Mouse (Mus musculus) embryonic facial prominence, embryonic 15.5 days (tissue): ENCODE measurements around the gene Cops9. TPM values are rescaled to one million over a fixed set of nuclear protein-coding genes. Genes with fewer than 3 reads are reported as not detected.
A peak's percentile ranks its signal among the peaks of the same experiment; 100 is the strongest.

Source experiments
- ATAC-seq: fragments of 200-750 bp; cut with Nextera tagmentation; 2 replicates; pipeline ENCODE4 v1.8.0; 2017; ENCODE audit warnings: low read depth, moderate TSS enrichment; ENCODE audit not compliant: insufficient number of reproducible peaks, low FRiP score, low TSS enrichment
- H3K27ac ChIP-seq: fragments of 300-500 bp; sonication (generic); replicated peaks from 2 replicates; pipeline ENCODE4 v1.5.1; 2015; ENCODE audit warnings: mild to moderate bottlenecking, inconsistent platforms
- H3K27me3 ChIP-seq: fragments of 300-500 bp; sonication (generic); 2 replicates; pipeline ENCODE4 v1.6.1; 2015; ENCODE audit warnings: inconsistent platforms
- H3K36me3 ChIP-seq: fragments of 300-500 bp; sonication (generic); 2 replicates; pipeline ENCODE4 v1.6.1; 2015; ENCODE audit warnings: mild to moderate bottlenecking, inconsistent platforms
- H3K4me1 ChIP-seq: fragments of 300-500 bp; sonication (generic); 2 replicates; pipeline ENCODE4 v1.6.1; 2015; ENCODE audit warnings: inconsistent platforms
- H3K4me2 ChIP-seq: fragments of 300-500 bp; sonication (generic); replicated peaks from 2 replicates; pipeline ENCODE4 v1.6.1; 2015; ENCODE audit warnings: mild to moderate bottlenecking, inconsistent platforms
- H3K4me3 ChIP-seq: fragments of 300-500 bp; sonication (generic); replicated peaks from 2 replicates; pipeline ENCODE4 v1.5.1; 2015; ENCODE audit warnings: mild to moderate bottlenecking, inconsistent platforms
- H3K9ac ChIP-seq: fragments of 300-500 bp; sonication (generic); 2 replicates; pipeline ENCODE4 v1.6.1; 2015; ENCODE audit warnings: inconsistent platforms
- H3K9me3 ChIP-seq: fragments of 300-500 bp; sonication (generic); replicated peaks from 2 replicates; pipeline ENCODE4 v1.6.1; 2016; ENCODE audit warnings: inconsistent platforms
- WGBS: fragments of 180-500 bp; shearing (Covaris S2); methylation state at CpG from one replicate; pipeline ENCODE4 v1.1.7; 2015; 5-methylcytosine and 5-hydroxymethylcytosine counted together
- polyA plus RNA-seq: library from polyadenylated mRNA; unstranded; fragments of >200 nt; fragmentation: Nextera tagmentation; extraction: Ambion mirVana; gene quantifications from 2 replicates; pipeline ENCODE4 v1.2.1, GENCODE M21; 2015

The Cops9 gene
- 403 and 419 TPM in 2 replicates for polyA plus RNA-seq

DNA sequence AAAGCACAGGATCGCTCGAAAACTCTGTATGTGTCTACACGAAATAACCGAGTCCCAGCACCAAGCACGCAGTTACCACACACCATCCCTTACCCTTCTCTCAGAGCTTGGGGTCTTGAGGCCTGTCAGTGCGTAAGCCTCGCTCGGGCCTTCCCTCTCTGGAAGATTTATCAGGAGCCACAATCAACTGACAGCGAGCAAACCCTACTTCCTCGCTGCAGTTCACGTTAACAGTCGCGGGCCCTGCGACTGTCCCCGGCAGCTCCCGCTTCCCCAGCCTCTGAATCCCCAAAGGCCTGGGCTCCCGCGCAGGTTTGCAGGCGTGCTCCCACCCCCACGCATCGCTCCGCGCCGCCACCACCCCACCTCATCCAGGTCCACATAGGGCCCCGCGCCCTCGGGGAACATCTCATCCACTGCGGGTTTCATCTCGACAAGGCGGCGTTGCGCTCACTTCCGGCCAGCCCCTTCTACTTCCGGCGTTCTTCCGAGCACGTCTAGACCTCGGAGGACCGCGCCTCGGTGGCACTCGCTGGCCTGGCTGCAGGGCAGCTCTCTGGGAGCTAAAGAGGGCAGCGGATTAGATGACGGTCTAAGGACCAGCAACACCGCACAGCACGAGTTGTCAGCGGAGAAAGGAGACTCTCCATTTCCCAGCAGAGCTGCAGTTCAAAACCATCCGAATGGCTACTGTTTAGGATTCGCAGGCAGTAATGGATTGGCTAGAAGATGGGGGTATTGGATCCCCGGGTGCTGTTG is at the start of gene Cops9:
Gene Cops9 (minus strand): TSS at position 472 of the 759 bp plus-strand sequence.
- no peaks in the 10 kb centered on the region for H3K9me3 ChIP-seq
- WGBS: under 1% methylated on average over 50 of the region's 50 CpGs
- peaks cover 29% of the 10 kb centered on the region for H3K36me3 ChIP-seq
- H3K4me2 ChIP-seq: peak within 1 kb of the TSS; percentile 90
- H3K9ac ChIP-seq: peak within 1 kb of the TSS; percentile 96
- peaks cover 22% of the 10 kb centered on the region for H3K4me1 ChIP-seq
- peak; percentile 87 for ATAC-seq
- no peaks in the 10 kb centered on the region; the same call in 1 of the 2 replicates for H3K27me3 ChIP-seq
- H3K27ac ChIP-seq: peak within 1 kb of the TSS; percentile 75
- H3K4me3 ChIP-seq: peak within 1 kb of the TSS; percentile 96

DNA sequence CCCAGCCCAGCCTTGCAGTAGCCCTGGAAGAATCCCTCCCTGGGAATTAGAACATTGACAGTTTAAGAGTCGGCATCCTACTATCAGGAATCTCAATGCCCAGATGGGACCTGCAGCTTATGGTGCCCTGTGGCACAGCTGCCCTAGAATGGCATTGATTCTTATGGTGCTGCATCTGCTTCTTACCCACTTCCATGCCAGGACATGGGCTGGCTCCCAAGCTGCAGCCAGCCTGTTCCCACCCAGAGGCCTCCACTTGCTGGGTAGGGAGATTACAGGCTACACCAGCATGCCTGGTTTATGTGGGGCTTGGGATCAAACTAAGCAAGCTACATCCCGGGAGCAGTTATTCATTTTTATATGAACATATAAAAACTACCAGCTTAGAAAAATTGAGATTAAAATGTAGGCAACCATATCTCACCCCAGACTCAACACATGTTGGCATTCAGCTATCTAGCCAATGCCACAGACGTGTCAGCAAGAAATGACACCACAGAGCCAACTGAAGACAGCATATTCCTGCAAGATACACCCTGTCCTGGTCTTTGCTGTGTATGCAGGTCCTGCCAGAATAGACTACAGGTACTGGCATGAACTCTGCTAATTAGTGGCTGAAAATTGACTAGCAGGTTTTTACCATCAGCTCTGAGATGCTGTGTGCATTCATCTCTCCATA is 49.5 kb upstream of the Cops9 start:
- Histone ChIP-seq H3K4me2 (no peak overlapping the region), H3K36me3 (no peaks in the 10 kb centered on the region), H3K27me3 (no peaks in the 10 kb centered on the region), H3K4me1 (no peaks in the 10 kb centered on the region), H3K9me3 (no peaks in the 10 kb centered on the region), H3K4me3 (no peak overlapping the region), H3K27ac (no peak overlapping the region), H3K9ac (no peak overlapping the region)
- 78% methylated on average over 3 of the region's 3 CpGs for WGBS
- ATAC-seq: no peak

DNA sequence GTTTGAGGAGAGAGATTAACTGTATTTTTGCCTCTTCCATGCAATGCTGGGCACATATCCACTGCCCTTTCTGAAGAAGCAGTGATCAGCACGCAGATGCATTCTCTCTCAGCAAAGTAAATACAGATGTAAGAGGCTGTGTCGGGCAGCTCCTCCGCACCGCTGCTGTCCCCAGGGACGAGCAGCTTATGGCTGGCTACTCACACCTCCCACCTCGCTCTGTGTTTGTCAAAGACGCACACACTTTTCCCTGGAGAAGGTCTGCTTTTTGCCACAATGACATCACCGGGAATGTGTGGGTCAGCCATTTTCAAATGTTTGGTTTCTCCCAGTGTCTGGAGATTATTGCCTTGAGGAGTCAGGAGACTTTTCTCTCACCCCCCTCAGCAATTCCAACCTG is 45.2 kb upstream of the Cops9 start:
- Histone ChIP-seq H3K4me3 (no peak overlapping the region), H3K36me3 (no peaks in the 10 kb centered on the region), H3K4me1 (no peaks in the 10 kb centered on the region), H3K9me3 (no peaks in the 10 kb centered on the region), H3K27me3 (no peaks in the 10 kb centered on the region), H3K9ac (no peak overlapping the region), H3K27ac (no peak overlapping the region), H3K4me2 (no peak overlapping the region)
- WGBS: 29% methylated on average over 8 of the region's 8 CpGs
- ATAC-seq: no peak

DNA sequence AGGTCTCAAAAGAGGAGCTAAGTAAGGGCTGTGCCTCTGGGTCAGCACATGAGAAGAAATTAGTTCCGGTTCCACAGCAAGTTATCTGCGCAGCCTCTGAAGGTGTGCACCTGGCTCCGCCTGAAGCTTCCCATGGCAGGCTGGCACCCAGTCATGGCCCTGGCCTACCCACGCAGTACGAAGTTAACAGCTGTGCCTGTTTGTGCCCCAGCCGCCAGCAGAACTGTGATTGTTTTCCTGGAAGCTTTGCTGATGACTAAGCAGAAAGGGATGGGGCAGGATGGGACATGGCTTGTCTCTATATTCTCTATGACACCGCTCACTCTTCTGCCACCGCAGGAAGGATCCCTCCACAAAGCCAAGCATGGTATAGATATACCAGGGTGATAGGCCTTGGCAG is 41.4 kb upstream of the Cops9 start:
- H3K4me3 ChIP-seq: no peak overlapping the region
- 73% methylated on average over 8 of the region's 8 CpGs for WGBS
- ATAC-seq: 0 out of 2 replicates have a peak, but pooled peaks have one; percentile 20
- no peaks in the 10 kb centered on the region for H3K27me3 ChIP-seq
- H3K27ac ChIP-seq: no peak overlapping the region
- no peaks in the 10 kb centered on the region for H3K9me3 ChIP-seq
- H3K36me3 ChIP-seq: no peaks in the 10 kb centered on the region
- 0 out of 2 replicates have a peak, but pooled peaks cover 8% of the 10 kb centered on the region for H3K4me1 ChIP-seq
- H3K4me2 ChIP-seq: no peak overlapping the region
- H3K9ac ChIP-seq: no peak overlapping the region

DNA sequence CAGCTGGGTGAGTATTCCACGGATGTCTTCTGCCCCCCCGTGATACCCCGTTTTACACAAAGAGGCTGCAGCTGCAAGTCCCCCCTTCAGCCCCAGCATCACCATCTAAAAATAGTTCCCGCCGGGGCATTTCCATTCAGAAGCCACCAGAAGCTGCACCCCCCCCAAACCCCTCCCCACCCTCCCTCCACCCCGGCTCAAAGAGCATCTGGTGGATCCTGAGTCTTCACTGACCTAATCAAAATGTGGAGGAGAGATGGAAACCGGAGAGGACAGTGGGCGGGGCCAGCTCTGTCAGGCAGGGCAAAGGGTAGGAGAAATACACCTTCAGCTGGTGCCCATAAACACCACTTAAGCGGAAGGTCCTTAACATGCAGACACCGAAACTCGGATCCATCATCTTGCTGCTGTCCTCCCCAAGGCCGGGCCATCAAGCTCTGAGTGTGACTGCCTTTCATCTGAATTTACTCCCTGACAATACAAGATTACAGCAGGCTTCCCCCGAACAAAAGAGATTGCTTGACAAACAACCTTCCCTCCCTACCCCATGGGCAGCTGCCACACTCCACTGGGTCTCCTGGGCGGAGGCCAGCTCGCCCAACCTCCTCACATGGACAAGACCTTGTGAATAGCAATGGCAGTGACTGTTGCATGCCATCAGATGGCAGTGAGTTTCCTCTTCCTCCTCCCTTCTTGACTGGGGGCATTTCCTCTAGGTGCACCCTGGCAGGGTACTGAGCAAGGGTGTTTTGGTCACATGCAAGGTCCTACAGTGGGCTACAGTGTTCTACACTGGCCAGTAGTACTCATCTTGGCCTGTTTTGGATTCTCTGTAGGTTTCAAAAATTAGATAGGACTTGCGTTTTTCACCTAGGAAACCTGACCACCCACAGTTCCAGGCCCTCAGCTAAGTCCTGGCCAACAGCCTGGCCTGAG is 39.2 kb upstream of the Cops9 start:
- Histone ChIP-seq H3K27me3 (no peaks in the 10 kb centered on the region), H3K36me3 (no peaks in the 10 kb centered on the region), H3K4me3 (no peak overlapping the region), H3K27ac (no peak overlapping the region), H3K9me3 (no peaks in the 10 kb centered on the region), H3K9ac (no peak overlapping the region), H3K4me1 (0 out of 2 replicates have a peak, but pooled peaks cover 8% of the 10 kb centered on the region), H3K4me2 (no peak overlapping the region)
- 35% methylated on average over 16 of the region's 16 CpGs for WGBS
- ATAC-seq: no peak

DNA sequence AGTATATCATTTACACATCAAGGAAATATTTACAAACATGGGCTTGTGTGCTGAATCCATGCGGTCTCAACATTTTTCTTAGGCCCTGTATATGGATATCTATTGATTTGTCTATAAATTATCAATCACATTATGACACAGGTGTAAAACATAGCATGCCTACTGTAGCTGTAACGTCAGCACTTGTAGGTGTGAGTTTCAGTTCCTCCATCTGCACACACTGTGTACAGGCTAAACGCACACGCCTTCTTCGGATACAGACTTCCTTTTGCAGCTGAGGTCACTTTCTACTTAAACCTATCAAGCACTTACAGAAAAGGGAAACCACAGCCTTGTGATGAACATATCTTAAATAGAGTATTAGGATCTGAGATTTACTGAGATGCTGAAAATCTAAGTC is 37.0 kb upstream of the Cops9 start:
- H3K4me3 ChIP-seq: no peak overlapping the region
- no peak overlapping the region for H3K4me2 ChIP-seq
- H3K27ac ChIP-seq: no peak overlapping the region
- H3K27me3 ChIP-seq: no peaks in the 10 kb centered on the region
- H3K4me1 ChIP-seq: 0 out of 2 replicates have a peak, but pooled peaks cover 8% of the 10 kb centered on the region
- no peak overlapping the region for H3K9ac ChIP-seq
- H3K9me3 ChIP-seq: no peaks in the 10 kb centered on the region
- H3K36me3 ChIP-seq: no peaks in the 10 kb centered on the region
- 85% methylated on average over 5 of the region's 5 CpGs for WGBS
- no peak for ATAC-seq

DNA sequence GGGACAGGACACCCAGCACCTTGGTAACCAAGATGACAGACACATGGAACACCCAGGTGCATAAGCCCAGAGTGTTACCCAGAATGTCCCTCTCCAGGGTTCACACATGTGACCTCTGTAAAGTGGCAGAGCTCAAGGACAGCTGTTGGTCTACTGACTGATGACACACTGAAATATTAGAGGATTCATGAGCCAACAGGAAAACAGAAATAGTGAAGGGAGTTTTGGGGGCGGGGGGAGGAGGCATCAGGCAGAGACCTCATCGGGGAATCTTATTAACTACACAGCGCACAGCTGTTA is 34.8 kb upstream of the Cops9 start:
- H3K4me3 ChIP-seq: no peak overlapping the region
- H3K36me3 ChIP-seq: no peaks in the 10 kb centered on the region
- 0 out of 2 replicates have a peak, but pooled peaks cover 8% of the 10 kb centered on the region for H3K4me1 ChIP-seq
- no peak overlapping the region for H3K9ac ChIP-seq
- H3K9me3 ChIP-seq: no peaks in the 10 kb centered on the region
- H3K27me3 ChIP-seq: no peaks in the 10 kb centered on the region
- WGBS: 79% methylated on average over 3 of the region's 3 CpGs
- no peak overlapping the region for H3K27ac ChIP-seq
- ATAC-seq: peak; percentile 25; the same call in 1 of the 2 replicates
- no peak overlapping the region for H3K4me2 ChIP-seq

DNA sequence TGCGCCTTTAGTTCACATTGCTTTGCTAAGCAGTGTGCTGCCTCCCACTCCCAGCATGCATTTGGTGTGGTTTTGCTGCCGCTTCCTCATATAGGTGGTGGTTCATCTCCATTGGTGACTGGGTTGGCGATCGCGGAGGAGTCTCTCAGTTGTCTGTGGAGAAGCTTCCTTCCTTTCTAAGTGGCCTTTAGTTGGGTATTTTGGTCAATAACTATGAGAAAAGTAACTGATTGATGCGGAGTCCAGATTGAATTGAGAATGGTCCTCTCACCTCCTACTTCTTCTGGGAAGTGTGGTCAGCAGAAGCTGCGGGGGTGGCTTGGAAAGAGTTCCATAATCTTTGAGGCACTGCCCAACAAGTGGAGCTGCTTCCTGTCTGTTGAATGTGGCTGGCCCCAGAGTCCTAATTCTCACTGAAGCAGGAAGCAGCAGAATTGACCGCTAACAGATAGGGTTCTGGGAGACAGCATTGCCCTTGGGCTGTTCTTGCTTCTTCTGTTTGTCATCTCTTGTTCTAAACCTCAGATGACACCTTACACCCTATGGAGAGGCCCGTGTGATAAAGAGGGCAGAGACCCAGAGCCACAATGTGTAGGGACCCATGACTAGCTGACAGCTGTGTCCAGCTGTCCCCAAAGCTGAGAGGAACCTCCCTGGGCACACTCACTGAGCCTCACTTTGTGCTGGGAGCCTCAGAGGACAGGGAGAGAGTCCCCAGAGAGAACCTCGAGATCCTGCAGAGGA is 34.3 kb upstream of the Cops9 start:
- H3K36me3 ChIP-seq: no peaks in the 10 kb centered on the region
- H3K27ac ChIP-seq: no peak overlapping the region
- 78% methylated on average over 10 of the region's 10 CpGs for WGBS
- ATAC-seq: peak; percentile 49; the same call in 1 of the 2 replicates
- no peak overlapping the region for H3K4me2 ChIP-seq
- H3K27me3 ChIP-seq: no peaks in the 10 kb centered on the region
- no peak overlapping the region for H3K4me3 ChIP-seq
- H3K9me3 ChIP-seq: no peaks in the 10 kb centered on the region
- no peak overlapping the region for H3K9ac ChIP-seq
- 0 out of 2 replicates have a peak, but pooled peaks cover 8% of the 10 kb centered on the region for H3K4me1 ChIP-seq

DNA sequence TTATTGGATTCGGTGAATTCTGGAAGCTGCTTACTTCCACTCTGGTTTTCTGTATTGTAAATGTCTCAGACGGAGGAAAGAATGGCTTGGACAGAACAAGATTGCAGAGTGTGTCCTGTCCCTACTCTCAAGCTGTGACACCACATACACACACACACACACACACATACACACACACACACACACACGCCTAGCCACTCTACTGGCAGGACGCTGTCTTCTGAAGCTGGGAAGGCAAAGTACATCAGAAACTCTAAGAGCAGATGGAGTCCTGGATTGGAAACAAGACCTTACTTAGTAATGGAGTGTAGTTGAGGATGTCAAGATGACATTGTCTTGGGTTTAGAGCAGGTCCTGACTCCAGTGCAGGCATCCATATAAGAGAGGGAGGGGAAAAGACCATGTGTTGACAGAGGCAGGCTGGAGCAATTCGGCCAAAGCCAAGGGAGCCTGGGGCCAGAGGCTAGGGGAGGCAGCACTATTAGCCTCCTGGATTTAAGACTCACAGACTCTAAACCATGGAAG is 31.5 kb upstream of the Cops9 start:
- 79% methylated on average over 5 of the region's 5 CpGs for WGBS
- Histone ChIP-seq H3K27ac (no peak overlapping the region), H3K4me3 (no peak overlapping the region), H3K9me3 (no peaks in the 10 kb centered on the region), H3K4me1 (no peaks in the 10 kb centered on the region), H3K27me3 (no peaks in the 10 kb centered on the region), H3K9ac (no peak overlapping the region), H3K4me2 (no peak overlapping the region), H3K36me3 (no peaks in the 10 kb centered on the region)
- no peak for ATAC-seq

DNA sequence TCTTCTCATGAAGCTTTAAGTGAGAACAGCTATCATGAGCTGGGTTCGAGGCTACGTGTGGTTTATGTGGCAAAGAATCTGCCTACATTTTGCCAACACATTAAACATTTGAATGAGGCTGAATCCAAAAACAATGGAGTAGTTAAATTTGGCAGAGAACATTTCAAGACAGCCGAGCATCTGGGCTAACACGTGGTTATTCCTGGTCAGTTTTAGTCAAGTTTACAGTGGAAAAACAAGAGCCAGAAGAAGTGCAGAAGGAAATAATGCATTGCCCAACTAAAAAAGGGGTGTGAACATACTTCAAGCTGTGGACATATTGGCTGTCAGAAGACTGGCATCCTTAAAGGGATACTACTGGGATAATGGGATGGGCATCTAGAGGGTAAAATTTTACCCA is 29.5 kb upstream of the Cops9 start:
- 81% methylated on average over 4 of the region's 4 CpGs for WGBS
- no peak overlapping the region for H3K27ac ChIP-seq
- H3K4me2 ChIP-seq: no peak overlapping the region
- no peaks in the 10 kb centered on the region for H3K9me3 ChIP-seq
- H3K27me3 ChIP-seq: no peaks in the 10 kb centered on the region
- H3K36me3 ChIP-seq: no peaks in the 10 kb centered on the region
- no peaks in the 10 kb centered on the region for H3K4me1 ChIP-seq
- H3K4me3 ChIP-seq: no peak overlapping the region
- no peak for ATAC-seq
- H3K9ac ChIP-seq: no peak overlapping the region
